Mouse (Mus musculus) macrophage (primary cell): ENCODE measurements around the gene Lenep. TPM values are rescaled to one million over a fixed set of nuclear protein-coding genes. Genes with fewer than 3 reads are reported as not detected.

ENCODE experiments used
- H3K27ac ChIP-seq: fragments of 350-480 bp; formaldehyde crosslinking; 2 replicates; pipeline ENCODE4 v1.9.0; 2021
- H3K36me3 ChIP-seq: fragments of 350-480 bp; formaldehyde crosslinking; 2 replicates; pipeline ENCODE4 v1.9.0; 2021; ENCODE audit errors: inconsistent target
- H3K4me3 ChIP-seq: fragments of 350-480 bp; formaldehyde crosslinking; 2 replicates; pipeline ENCODE4 v1.9.0; 2021; ENCODE audit errors: inconsistent target
- H3K79me2 ChIP-seq: fragments of 350-480 bp; formaldehyde crosslinking; 2 replicates; pipeline ENCODE4 v1.9.0; 2021; ENCODE audit errors: inconsistent target
- WGBS: methylation state at CpG from one replicate; pipeline ENCODE4 v1.1.7; 2026; ENCODE audit warnings: inconsistent platforms; ENCODE audit not compliant: missing documents; 5-methylcytosine and 5-hydroxymethylcytosine counted together
- polyA plus RNA-seq: library from polyadenylated mRNA; stranded (reverse); fragments of 250-400 nt; gene quantifications from 3 replicates; pipeline ENCODE4 v1.2.4, GENCODE M21; 2018; ENCODE audit warnings: inconsistent platforms

The Lenep gene
- polyA plus RNA-seq, 1 experiment from 2014 or later = not detected

DNA sequence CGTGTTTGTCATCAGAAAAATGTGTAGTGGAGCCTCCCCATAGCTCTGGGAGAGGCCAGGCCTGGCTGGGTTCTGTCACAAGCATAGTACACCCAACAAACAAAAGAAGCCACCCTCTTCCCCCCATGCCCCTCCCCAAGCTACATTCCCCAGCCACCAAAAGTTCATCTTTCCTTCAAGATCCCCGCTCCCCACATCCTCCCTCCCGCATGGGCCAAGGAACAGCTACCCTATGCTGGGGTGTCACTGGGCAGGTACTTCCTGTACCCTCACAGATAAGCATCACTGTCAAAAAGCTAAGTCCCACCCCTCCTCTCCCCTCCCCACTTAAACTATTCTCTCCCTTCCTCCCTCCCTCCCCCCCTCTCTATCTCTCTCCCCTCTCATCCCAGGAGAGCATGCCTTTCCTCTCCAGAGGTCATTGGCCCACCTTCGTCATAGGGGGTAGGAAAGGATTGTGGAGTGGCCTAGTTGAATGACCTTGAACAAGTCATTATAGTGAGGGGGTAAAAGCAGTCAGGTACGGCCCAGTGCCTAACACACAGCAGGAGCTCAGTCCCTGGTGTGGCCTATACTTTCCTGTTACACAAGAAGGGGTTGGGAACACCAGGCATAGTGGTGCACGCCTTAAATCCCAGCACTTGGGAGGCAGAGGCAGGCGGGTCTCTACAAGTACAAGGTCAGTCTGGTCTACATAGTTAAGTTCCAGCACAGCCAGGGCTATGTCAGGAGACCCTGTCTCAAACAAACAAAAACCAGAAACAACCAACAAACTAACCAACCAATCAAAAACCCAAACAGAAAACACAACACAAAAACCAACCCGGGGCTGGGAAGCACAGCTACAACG lies 20.3 kb downstream of the Lenep start:
- H3K4me3 ChIP-seq = no peak overlapping the region
- WGBS = 85% methylated on average over 8 of the region's 9 CpGs
- H3K36me3 ChIP-seq = peaks cover 27% of the 10 kb centered on the region
- no peak overlapping the region for H3K27ac ChIP-seq
- peaks cover 70% of the 10 kb centered on the region for H3K79me2 ChIP-seq

DNA sequence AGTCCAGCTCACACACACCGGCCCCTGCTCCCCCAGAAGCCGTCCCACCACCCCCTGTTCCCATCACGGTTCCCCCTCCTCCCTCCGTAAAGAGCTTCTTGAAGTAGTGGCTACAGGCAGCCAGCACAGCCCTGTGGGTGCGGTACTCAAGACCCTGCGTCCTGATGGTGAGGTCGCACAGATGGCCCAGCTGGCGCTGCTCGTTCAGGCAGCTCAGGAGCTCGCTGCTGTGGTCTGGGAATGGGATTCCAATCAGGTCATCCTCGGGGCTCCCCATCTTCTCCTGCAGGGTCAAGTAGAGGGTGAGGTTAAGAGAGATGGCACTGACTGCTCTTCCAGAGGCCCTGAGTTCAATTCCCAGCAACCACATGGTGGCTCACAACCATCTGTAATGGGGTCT lies 21.4 kb downstream of the Lenep start:
- Histone ChIP-seq H3K27ac (no peak overlapping the region), H3K79me2 (peaks cover 60% of the 10 kb centered on the region), H3K36me3 (peaks cover 27% of the 10 kb centered on the region), H3K4me3 (no peak overlapping the region)
- WGBS = 91% methylated on average over 10 of the region's 11 CpGs

- WGBS = 97% methylated on average over 16 of the region's 18 CpGs
- Histone ChIP-seq H3K79me2 (peaks cover 55% of the 10 kb centered on the region), H3K36me3 (peaks cover 27% of the 10 kb centered on the region), H3K27ac (no peak overlapping the region), H3K4me3 (no peak overlapping the region)
Observed at GRCm38 (mm10) chr3:89380711-89381110, 21.9 kb downstream of the Lenep start.

DNA sequence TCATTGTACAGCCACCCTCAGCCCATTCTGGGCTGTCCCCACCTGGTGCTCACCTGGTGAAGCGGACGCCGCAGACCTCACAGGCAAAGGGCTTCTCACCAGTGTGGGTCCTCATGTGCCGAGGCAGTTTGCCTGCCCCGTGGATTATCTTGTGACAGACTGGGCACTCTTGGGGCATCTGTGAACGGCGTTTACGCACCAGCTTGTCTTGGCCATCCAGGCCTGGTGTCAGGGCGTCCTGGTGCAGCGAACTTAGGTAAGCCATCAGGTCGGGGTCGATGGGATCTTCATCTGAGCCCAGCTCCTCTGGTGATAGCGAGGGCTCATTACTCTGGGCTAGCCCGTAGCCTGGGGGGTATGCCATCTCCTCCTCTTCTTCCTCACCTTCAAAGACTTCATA lies 22.3 kb downstream of the Lenep start:
- WGBS = 98% methylated on average over 14 of the region's 14 CpGs
- peaks cover 27% of the 10 kb centered on the region for H3K36me3 ChIP-seq
- no peak overlapping the region for H3K4me3 ChIP-seq
- H3K27ac ChIP-seq = no peak overlapping the region
- H3K79me2 ChIP-seq = peaks cover 51% of the 10 kb centered on the region

GRCm38 (mm10) chr3:89379388-89380131 lies 23.0 kb downstream of the Lenep start:
- H3K4me3 ChIP-seq = no peak overlapping the region
- peaks cover 27% of the 10 kb centered on the region for H3K36me3 ChIP-seq
- WGBS = 85% methylated on average over 26 of the region's 31 CpGs
- peaks cover 43% of the 10 kb centered on the region for H3K79me2 ChIP-seq
- H3K27ac ChIP-seq = no peak overlapping the region

DNA sequence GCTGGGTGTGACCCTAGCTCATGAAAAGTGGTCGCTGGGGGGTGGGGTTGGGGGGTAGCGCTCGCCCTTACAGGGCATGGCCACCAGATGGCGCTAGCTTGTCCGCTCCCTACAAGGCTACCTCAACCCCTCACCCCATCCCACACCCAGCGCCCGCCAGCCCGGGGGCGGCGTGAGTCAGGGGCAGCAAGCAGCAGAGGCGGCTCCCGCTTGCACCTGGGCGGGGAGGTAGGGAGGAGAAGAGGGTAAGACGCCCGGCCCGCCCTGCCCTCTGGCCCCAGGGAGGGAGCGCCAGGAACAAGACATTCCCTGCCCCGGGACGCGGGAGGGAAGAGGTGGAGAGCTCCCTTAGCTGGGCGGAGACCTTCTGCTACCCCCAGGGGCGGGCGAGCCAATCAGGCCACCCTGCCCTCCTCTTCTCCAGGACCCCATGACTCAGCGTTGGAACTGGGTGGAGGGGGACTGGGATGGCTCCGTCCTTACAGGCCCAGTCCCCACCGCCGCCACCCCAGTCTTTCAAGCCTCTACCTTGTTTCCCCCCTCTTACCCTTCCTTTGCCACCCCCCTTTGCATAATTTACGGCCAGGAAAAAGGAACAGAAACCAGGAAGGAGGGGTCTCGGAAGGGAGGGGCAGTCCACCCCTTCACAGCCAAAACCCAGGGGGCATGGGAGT lies 24.1 kb downstream of the Lenep start:
- Histone ChIP-seq H3K27ac (no peak overlapping the region), H3K79me2 (peaks cover 33% of the 10 kb centered on the region), H3K36me3 (peaks cover 27% of the 10 kb centered on the region), H3K4me3 (no peak overlapping the region)
- 12% methylated on average over 26 of the region's 29 CpGs for WGBS

DNA sequence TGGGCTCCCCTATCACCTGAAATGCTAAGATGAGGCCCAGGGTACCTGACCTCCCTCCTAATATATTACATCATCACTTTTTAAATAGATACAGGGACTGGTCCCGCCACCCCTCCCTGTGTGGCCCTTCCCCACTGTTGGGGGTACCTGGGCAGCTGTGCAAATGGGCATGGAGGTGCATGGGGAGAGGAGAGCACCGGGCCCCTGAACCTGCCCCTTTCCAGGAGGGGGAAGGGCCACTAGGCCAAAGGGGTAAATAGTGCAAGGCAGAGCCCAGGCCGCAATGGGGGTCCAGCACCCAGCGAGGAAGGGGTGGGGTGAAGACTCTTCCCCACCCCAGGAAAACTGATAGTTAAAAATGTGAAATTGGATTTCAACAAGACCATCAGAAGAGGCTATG lies 24.8 kb downstream of the Lenep start:
- Histone ChIP-seq H3K27ac (no peak overlapping the region), H3K79me2 (peaks cover 26% of the 10 kb centered on the region), H3K36me3 (peaks cover 27% of the 10 kb centered on the region), H3K4me3 (no peak overlapping the region)
- WGBS = 82% methylated on average over 4 of the region's 4 CpGs

DNA sequence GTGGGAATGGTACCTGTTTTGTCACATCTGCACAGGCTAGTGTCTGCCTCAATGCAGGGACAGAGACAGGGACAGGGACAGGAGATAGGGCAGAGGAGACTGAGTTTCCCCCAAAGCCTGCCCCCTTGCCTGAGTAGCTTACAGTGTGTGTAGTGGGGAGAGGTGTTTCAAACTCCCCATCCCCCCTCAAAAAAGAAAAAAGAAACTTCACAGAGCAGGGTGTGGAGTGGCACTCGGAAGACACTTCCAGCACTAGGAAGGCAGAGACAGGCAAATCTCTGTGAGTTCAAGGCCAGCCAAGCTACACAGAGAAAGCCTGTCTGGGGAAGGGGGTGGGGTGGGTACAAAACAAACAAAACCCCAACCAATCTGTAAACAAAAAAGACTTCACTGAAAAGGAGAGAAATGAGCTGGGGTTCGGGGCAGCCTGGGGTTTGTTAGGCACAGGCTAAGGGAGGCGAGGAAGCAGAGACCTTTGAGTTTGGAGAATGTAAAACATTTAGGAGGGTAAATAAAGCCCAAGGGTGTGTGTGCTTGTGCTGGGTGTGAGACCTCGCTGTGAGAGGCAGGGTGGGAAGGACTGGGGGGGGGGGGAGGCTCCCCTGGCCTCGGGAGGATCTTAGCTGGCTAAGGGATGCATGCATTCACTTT lies 28.9 kb downstream of the Lenep start:
- no peaks in the 10 kb centered on the region for H3K79me2 ChIP-seq
- no peak overlapping the region for H3K27ac ChIP-seq
- 58% methylated on average over 5 of the region's 5 CpGs for WGBS
- no peaks in the 10 kb centered on the region for H3K36me3 ChIP-seq
- no peak overlapping the region for H3K4me3 ChIP-seq

DNA sequence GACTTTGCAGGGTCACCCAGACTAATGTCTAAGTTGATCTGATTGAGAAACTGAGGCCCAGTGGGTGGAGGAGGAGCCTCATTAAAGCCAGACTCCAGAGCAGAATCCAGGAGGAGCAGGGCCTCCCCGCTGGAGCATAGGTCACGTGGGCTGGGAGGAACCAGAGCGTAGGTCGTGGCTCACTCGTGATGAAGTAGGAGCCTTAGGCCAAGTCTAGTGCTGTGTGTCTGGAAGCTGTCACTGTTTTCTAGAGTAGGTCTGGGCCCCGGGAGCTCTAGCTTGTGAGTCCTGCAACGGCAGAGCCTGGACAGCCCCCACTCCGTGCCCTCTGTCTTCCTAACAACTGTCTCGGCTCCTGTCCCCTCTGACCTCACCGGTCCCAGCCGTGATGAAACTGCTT lies 35.3 kb downstream of the Lenep start:
- no peak overlapping the region for H3K27ac ChIP-seq
- no peaks in the 10 kb centered on the region for H3K36me3 ChIP-seq
- 91% methylated on average over 11 of the region's 11 CpGs for WGBS
- H3K4me3 ChIP-seq = no peak overlapping the region
- no peaks in the 10 kb centered on the region for H3K79me2 ChIP-seq

DNA sequence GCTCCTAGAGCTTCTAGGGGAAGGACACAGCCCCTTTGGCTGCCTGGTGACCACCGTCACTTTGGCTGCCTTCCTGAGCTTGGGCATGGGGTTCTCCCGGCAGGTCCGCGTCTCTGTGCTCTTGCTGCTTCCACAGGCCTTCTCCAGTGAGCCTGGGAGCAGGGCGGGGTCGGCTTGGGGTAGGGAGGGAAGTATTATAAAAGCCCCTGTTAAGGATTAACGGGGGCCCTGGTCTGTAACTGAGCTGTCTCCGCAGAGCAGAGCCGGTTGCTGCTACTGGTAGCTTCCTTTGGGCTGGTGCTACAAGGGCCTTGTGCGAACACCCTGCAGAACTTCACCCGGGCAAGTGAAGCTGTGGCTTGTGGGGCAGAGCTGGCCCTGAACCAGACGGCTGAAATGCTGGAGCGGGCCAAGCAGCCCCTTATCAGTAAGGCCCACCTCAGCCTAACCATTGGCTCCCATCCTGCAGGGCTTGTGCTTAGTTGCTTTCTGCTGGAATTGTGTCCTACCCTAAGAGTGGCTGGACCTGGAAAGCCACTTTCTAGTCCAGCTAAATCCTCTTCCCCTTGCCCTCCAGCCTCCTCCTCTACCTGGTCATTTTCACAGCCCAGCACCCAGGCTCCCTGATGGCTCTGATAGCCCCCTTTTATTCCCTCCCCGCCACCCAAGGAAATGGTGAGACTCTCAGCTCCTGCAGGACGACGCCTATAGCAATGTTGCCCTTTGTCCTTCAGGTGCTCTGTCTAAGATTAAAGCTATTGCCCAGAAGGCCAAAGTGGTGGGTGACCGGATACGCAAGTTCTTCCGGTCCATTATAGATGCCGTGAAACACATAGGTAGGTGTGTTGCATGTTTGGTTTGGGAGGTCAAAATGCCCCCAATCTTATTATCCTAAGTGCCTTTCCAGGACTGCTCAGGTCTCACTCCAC lies 36.8 kb downstream of the Lenep start:
- H3K36me3 ChIP-seq = no peaks in the 10 kb centered on the region
- WGBS = 86% methylated on average over 20 of the region's 20 CpGs
- no peak overlapping the region for H3K4me3 ChIP-seq

DNA sequence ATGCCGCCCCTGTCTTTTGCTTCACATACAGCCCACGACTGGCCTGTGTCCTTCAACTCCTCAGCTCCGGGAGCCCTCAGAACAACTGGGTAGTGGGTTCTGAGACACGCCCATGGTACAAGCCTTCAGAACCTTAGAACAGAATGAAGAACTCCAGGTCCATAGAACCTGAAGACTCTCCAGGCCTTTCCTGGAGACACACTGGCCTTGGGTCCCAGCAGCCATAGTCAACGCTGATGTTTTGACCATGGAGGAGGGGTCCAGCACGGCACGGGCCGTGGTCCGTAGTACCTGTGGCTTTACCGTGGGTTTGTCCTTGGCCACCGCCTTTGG lies 37.5 kb downstream of the Lenep start, which contains the start of gene Dcst1:
TSS of gene Dcst1 (minus strand) at position 101 of the 333 bp plus-strand sequence.
- Histone ChIP-seq H3K4me3 (no peak within 1 kb of the TSS), H3K79me2 (no peaks in the 10 kb centered on the region), H3K36me3 (no peaks in the 10 kb centered on the region), H3K27ac (no peak within 1 kb of the TSS)
- WGBS = 95% methylated on average over 11 of the region's 11 CpGs

More for the DNA sequence above, 36.8 kb downstream of the Lenep start:
- no peak overlapping the region for H3K27ac ChIP-seq
- no peaks in the 10 kb centered on the region for H3K79me2 ChIP-seq

- Histone ChIP-seq H3K79me2 (no peaks in the 10 kb centered on the region), H3K36me3 (no peaks in the 10 kb centered on the region), H3K4me3 (no peak overlapping the region), H3K27ac (no peak overlapping the region)
- WGBS = 92% methylated on average over 6 of the region's 8 CpGs
Observed at GRCm38 (mm10) chr3:89364631-89365030, 38.0 kb downstream of the Lenep start.

DNA sequence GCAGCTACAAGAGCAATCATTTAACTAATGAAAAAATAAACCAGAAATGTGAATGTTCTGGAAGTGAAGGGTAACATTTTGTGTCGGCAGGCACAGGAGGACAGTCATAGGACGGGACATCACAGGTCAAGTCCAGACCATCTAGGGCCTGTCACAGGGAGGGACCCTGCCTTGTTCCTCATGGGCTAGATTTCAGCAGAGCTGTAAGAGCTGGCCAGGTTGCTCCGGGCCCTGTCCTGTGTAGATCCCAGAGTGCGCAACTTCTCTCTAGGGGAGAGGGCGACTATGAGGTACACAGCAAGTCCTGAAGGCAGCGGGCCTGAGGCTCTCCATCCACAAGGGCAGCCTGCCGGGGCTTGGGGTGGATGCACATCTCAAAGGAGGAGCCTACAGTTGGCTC lies 40.9 kb downstream of the Lenep start, which contains the start of gene Dcst2:
TSS of gene Dcst2 (plus strand) at position 301 of the 400 bp plus-strand sequence.
- Histone ChIP-seq H3K79me2 (no peaks in the 10 kb centered on the region), H3K27ac (no peak within 1 kb of the TSS), H3K4me3 (no peak within 1 kb of the TSS), H3K36me3 (no peaks in the 10 kb centered on the region)
- 92% methylated on average over 6 of the region's 7 CpGs for WGBS
